Mouse (Mus musculus): Measurements from ENCODE around the gene Lrfn4.

DNA sequence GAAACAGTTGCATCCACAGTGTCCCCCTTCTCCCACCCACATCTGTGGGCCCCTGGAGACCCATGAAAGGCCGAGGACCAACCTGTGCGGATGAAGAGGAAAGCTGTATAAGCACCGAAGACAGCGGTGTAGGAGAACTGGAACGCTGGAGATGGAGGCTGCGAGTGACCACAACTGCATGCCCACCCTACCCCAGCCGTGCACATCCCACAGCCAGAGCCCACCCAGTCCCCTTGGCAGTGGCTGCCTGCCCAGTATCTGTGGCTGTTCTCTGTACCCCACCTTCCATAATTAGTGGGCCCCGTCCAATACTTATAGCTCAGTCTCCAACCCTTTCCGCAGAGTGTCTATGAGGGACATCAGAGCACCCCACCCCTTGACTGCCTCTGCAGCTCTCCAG, 8.0 kb upstream of the Lrfn4 start:
- TF ChIP-seq CTCF (IDR thresholded peaks at IDR 0.05; ENCODE audit: low read depth, low read length) (no peak), GATA1 (IDR thresholded peaks at IDR 0.05; ENCODE audit: borderline replicate concordance, low read length) (no peak), TAL1 (conservative IDR thresholded peaks at IDR 0.05; ENCODE audit: low read depth, low read length) (no peak), POLR2AphosphoS5 (IDR thresholded peaks at IDR 0.05; ENCODE audit: insufficient replicate concordance, low read depth, low read length) (no peak)

Measured in G1E (cell line).